Mouse (Mus musculus): Measurements from ENCODE around the gene Ergic1. TPM values are rescaled to one million over a fixed set of nuclear protein-coding genes. Genes with fewer than 3 reads are reported as not detected.

The Ergic1 gene
- total RNA-seq (2023; ENCODE audit: inconsistent age), result 41.0 to 46.0 TPM (median 44.5 TPM) in 4 replicates

DNA sequence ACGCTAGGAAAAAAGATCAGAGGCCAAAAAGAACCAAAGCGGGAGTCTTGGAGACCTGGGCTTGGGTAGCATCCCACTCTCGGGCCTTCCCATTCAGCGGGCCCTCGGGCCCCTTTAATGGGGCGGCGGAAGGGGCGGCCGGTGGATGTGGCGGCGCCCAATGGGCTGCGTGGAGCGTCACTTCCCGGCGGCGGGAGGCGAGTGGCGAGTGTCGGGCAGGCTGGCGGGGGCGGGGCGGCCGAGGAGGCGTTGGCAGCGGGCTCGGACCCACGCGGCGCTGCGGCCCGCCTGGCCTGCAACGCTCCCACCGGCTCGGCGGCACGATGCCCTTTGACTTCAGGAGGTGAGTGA is at the start of gene Ergic1:
TSS of gene Ergic1 (plus strand) at position 200 of the 351 bp plus-strand sequence.

DNA sequence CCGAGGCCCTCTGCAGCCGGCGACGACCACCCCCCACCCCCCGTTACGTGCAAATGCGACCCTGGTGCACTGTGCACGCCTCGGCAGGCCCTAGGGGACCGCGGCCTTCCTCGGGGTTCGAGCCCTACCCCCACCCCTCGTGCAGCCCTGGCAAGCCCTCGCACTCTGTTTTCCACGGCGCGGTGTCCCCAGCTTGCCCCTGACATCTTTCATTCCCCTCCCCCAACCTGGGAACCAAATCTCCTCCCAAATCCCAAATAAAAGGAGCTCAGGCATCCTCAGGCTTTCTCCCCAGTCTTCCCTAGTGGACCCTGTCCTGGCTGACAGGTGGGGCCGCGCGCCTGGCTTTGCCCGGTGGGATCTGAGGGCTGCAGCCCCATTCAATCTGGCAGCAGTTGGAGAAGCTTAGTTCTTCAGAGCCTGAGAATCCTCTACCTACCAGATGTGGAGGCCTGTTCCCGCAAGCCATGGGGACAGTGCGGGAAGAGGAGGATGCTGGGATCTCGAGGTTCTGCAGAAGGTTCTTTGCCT is 427 bp downstream of the Ergic1 start, which contains the start of gene Dusp1:
TSS of gene Dusp1 (minus strand) at position 478 of the 531 bp plus-strand sequence.

DNA sequence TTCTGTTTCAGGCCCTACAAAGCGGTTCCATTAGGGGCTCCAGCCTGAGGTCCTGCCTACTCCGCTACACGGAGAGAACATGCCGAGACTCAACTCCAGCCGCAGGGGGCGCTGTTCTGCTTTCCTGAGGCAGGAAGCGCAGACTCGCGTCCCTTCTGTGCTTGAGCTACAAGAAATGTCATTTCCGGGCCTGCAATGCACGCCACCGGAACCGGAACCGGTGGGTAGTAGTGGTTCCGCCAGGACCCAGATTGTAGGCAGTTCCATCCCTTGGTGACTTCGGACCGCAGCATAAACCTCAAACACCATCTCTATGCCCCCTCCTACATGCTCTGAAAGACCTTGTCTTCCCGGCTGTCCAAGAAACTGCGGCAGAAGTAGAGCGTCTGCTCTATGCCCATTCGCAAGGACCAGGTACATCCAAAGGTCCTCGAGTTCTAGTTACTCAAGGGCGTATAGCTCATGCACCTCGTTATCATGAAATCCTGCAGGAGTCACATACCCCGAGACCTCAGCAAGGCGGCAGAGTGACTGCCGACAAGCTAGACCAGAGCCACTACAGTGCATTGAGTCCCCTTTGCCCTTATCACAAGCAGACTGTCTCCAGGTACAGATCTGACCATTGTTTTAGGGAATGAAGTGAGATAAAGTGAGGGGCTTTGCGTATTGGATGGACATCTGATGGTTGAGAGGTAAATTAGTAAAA is 101.8 kb downstream of the Ergic1 start, which contains the start of gene Atp6v0e:
TSS of gene Atp6v0e (plus strand) at position 254 of the 706 bp plus-strand sequence.

Other genes starting within 250 kb of the Ergic1 start
- 0.10 to 0.45 TPM (median 0.26 TPM) in 4 replicates for gene Neurl1b, start 146.7 kb upstream of the Ergic1 start, total RNA-seq (2023; ENCODE audit: inconsistent age)
- gene Dusp1, start 639 bp downstream of the Ergic1 start, total RNA-seq (2023; ENCODE audit: inconsistent age), result 675 to 870 TPM (median 790 TPM) in 4 replicates
- gene Atp6v0e, start 101.7 kb downstream of the Ergic1 start, total RNA-seq (2023; ENCODE audit: inconsistent age), result 114 to 137 TPM (median 133 TPM) in 4 replicates
- 114 to 129 TPM (median 121 TPM) in 4 replicates for gene Crebrf, start 154.2 kb downstream of the Ergic1 start, total RNA-seq (2023; ENCODE audit: inconsistent age)
- 41.7 to 57.4 TPM (median 48.1 TPM) in 4 replicates for gene Bnip1, start 219.6 kb downstream of the Ergic1 start, total RNA-seq (2023; ENCODE audit: inconsistent age)